Mouse (Mus musculus) liver, adult 2 months (tissue): ENCODE data around the gene Ier2. TPM values are rescaled to one million over a fixed set of nuclear protein-coding genes. Genes with fewer than 3 reads are reported as not detected.

Source experiments
- DNase-seq: peaks from one replicate; pipeline ENCODE4 v3.0.0-alpha.2; 2011; ENCODE audit warnings: low read depth, low spot score; ENCODE audit errors: extremely low read depth
- H3K27ac ChIP-seq: fragments of 200-500 bp; replicated peaks from 2 replicates; pipeline ENCODE4 v1.5.1; 2012; ENCODE audit warnings: low read depth, mild to moderate bottlenecking, control low read depth, inconsistent platforms, low read length; ENCODE audit not compliant: insufficient read depth
- H3K27me3 ChIP-seq: fragments of 200-500 bp; 2 replicates; pipeline ENCODE4 v1.6.1; 2012; ENCODE audit warnings: mild to moderate bottlenecking, moderate library complexity, low read length, inconsistent platforms; ENCODE audit not compliant: control insufficient read depth, insufficient read depth
- H3K36me3 ChIP-seq: fragments of 200-500 bp; 2 replicates; pipeline ENCODE4 v1.6.1; 2012; ENCODE audit warnings: low read length, inconsistent platforms; ENCODE audit not compliant: control insufficient read depth, insufficient read depth
- H3K4me1 ChIP-seq: fragments of 200-500 bp; 2 replicates; pipeline ENCODE4 v1.6.1; 2011; ENCODE audit warnings: low read length; ENCODE audit not compliant: control insufficient read depth, insufficient read depth
- H3K4me3 ChIP-seq: fragments of 200-500 bp; 2 replicates; pipeline ENCODE4 v1.5.1; 2011; ENCODE audit warnings: low read depth, mild to moderate bottlenecking, control low read depth, low read length, moderate library complexity; ENCODE audit not compliant: insufficient read depth
- H3K79me2 ChIP-seq: fragments of 200-500 bp; 2 replicates; pipeline ENCODE4 v1.6.1; 2012; ENCODE audit warnings: inconsistent platforms, mild to moderate bottlenecking, low read length, moderate library complexity; ENCODE audit not compliant: control insufficient read depth, insufficient read depth
- H3K9ac ChIP-seq: fragments of 200-500 bp; 2 replicates; pipeline ENCODE4 v1.6.1; 2012; ENCODE audit warnings: low read depth, mild to moderate bottlenecking, control low read depth, inconsistent platforms, low read length
- CTCF ChIP-seq: fragments of 200-500 bp; IDR thresholded peaks from 2 replicates; pipeline ENCODE4 v1.5.1; 2011; ENCODE audit warnings: low read depth, low read length, control low read depth
- POLR2A ChIP-seq: fragments of 200-500 bp; IDR thresholded peaks from 2 replicates; pipeline ENCODE4 v1.6.1; 2011; ENCODE audit warnings: low read length, control low read depth; ENCODE audit not compliant: insufficient read depth; ENCODE audit errors: extremely low read depth
- WGBS: fragments of 180-500 bp; shearing (Covaris S2); methylation state at CpG from one replicate; pipeline ENCODE4 v1.1.7; 2018; 5-methylcytosine and 5-hydroxymethylcytosine counted together
- polyA plus RNA-seq: library from polyadenylated mRNA; depleted of rRNA; stranded (reverse); fragments of >200 nt; gene quantifications from 2 replicates; pipeline ENCODE4 v1.2.3, GENCODE M21; 2012
- total RNA-seq: library from RNA; depleted of rRNA; stranded (reverse); fragments of >200 nt; gene quantifications from 2 replicates; pipeline ENCODE4 v1.2.3, GENCODE M21; 2014

Ier2 gene
- total and polyA plus RNA-seq, 2 experiments = 12.0 to 13.1 TPM

DNA sequence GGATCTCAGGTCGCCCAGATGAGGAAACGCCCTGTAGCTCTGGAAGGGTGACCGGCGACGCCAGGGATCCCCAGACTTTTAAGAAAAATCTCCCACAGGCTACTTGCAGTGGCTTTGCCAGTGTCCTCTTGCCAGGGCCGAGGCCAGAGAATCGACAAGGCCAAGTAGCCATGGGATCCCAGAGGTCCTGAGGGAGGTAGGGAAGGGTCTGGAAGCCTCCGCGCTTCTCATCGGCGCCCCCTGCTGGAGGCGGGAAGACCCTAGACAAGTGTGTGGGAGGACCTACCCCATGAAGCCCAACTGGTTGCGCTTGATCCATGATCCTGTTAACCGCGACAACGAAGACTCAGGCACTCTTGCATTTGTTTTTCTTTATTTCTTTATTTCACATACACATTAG is 41.7 kb upstream of the Ier2 start:
- Histone ChIP-seq H3K79me2 (peaks cover 3% of the 10 kb centered on the region; the same call in 1 of the 2 replicates), H3K4me3 (no peak overlapping the region), H3K36me3 (no peaks in the 10 kb centered on the region), H3K4me1 (peaks cover 17% of the 10 kb centered on the region; the same call in 1 of the 2 replicates), H3K9ac (no peak overlapping the region), H3K27ac (no peak overlapping the region), H3K27me3 (no peaks in the 10 kb centered on the region)
- no peak for DNase-seq
- TF ChIP-seq CTCF = peak; percentile 81
- TF ChIP-seq POLR2A = no peak
- WGBS = 22% methylated on average over 16 of the region's 16 CpGs

DNA sequence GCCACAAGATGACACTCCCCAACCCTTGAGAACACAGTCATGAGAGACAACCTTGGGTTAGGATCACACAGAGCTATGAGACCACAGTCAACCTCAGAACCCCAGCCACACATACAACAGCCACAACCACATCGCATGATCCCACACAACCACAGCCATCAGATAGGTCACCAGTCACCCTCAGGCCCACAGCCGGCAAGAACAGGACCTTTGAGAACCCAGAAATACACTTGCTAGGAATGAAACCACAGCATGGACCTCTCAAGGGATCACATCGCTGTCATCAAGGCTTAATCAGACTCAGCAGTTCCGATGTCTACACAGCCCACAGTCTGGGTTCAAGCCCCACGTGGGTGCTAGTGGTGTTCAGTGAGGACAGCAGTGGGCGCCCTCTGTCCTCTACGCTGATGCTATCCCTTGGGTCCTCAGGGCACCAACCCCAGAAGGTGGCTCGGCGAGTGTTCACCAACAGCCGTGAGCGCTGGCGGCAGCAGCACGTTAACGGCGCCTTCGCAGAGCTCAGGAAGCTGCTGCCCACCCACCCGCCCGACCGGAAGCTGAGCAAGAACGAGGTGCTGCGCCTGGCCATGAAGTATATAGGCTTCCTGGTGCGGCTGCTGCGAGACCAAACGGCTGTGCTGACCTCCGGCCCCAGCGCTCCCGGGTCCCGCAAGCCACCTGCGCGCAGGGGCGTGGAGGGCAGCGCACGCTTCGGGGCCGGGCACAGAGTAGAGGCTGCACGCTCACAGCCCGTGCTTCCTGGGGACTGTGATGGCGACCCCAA is 41.0 kb upstream of the Ier2 start:
- Histone ChIP-seq H3K4me1 (peaks cover 15% of the 10 kb centered on the region; the same call in 1 of the 2 replicates), H3K27ac (no peak overlapping the region), H3K36me3 (no peaks in the 10 kb centered on the region), H3K27me3 (no peaks in the 10 kb centered on the region), H3K4me3 (no peak overlapping the region), H3K9ac (0 out of 2 replicates have a peak overlapping the region, but pooled peaks have one; percentile 14), H3K79me2 (peaks cover 3% of the 10 kb centered on the region; the same call in 1 of the 2 replicates)
- TF ChIP-seq CTCF (no peak), POLR2A (no peak)
- 55% methylated on average over 38 of the region's 38 CpGs for WGBS
- no peak for DNase-seq

DNA sequence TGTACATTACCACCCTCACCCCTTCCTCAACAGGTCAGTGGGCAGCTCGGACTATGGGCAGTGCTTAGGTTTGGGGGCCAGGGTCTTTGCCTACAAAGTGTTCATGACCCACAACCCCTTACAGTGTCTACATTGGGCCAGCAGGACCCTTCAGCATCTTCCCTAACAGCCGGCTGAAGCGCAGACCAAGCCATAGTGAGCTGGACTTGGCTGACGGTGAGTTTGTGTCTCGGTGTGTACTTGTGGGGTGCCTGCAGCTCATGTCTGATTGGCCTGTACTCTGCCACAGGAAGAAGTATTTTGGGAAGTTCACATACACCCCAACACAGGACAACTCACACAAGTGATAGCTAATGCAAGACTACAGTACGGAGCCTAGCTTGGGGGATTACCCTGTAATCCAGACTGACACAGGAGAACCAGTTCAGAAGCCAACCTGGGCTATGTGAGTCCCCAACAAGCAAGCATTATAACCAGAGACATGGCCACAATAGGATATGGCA is 40.4 kb upstream of the Ier2 start:
- Histone ChIP-seq H3K36me3 (no peaks in the 10 kb centered on the region), H3K27me3 (no peaks in the 10 kb centered on the region), H3K4me1 (peaks cover 17% of the 10 kb centered on the region), H3K79me2 (peaks cover 3% of the 10 kb centered on the region; the same call in 1 of the 2 replicates), H3K9ac (no peak overlapping the region), H3K27ac (no peak overlapping the region), H3K4me3 (no peak overlapping the region)
- WGBS = 87% methylated on average over 6 of the region's 6 CpGs
- DNase-seq = no peak
- TF ChIP-seq POLR2A (no peak), CTCF (no peak)

DNA sequence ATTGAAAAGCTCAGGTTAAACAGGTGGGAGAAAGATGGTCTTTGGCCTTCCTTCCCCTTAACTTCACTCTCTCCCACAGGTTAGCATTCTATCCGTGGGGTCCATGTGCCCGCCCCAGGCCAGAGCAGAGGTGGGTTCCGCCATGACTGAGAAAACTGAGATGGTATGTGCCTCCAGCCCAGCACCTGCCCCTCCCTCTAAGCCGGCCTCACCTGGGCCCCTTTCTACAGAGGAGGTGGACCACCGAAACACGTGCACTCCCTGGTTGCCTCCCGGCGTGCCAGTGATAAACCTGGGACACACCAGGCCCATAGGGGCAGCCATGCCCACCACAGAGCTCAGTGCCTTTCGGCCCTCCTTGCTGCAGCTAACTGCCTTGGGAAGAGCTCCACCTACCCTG is 39.9 kb upstream of the Ier2 start:
- Histone ChIP-seq H3K4me3 (no peak overlapping the region), H3K36me3 (peaks cover under 1% of the 10 kb centered on the region; the same call in 1 of the 2 replicates), H3K27ac (no peak overlapping the region), H3K27me3 (no peaks in the 10 kb centered on the region), H3K79me2 (peaks cover 3% of the 10 kb centered on the region; the same call in 1 of the 2 replicates), H3K4me1 (peaks cover 15% of the 10 kb centered on the region), H3K9ac (no peak overlapping the region)
- DNase-seq = no peak
- 86% methylated on average over 9 of the region's 9 CpGs for WGBS
- no peak for TF ChIP-seq POLR2A
- no peak for TF ChIP-seq CTCF

DNA sequence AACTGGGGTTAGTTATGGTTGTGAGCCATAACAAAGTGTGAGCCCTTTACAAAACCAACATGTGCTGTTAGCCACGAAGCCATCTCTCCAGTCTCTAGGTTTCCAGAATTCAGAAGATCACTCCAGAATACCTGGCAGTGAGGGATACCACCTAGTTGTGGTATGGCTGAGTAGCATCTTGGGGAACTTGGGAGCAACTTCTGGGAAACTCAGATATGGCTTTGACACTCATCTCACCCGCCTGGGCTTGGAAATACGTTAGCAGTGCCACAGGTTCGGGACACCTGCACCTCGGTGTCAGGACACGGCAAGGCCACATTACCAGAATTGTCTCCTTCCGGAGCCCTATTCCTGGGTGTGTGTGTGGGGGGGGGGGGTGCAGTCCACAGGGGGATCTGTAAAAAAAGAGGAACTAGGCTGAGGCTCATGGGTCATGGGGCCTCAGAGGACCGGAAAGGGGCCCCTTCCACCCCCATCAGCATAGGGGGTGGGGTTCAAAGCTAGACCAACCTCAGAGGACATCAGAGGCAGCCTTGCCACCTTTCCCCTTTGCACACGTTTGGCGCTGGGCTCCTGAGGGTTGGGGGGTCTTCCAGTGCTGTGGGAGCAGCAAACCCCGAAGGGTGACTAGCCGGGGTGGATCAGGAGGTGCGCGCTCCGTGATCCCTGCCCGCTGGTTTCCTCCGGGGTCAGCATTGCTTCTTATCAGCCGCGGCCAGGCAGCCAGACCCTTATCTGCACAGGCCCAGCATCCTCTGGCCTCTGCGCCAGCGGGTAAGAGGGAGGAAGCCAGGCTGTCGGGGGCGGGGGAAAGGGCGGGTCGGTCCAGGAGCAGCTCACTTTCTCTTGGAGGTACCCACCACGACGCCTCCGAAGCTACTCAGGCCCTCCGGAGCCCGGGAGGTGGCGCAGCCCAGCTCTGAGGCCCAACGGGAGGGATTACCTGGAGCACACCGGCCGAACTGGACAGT is 38.6 kb upstream of the Ier2 start, which contains the start of gene Lyl1:
Lyl1 (plus strand) TSS at position 517 of the 971 bp plus-strand sequence.
- Histone ChIP-seq H3K36me3 (peaks cover 3% of the 10 kb centered on the region), H3K27me3 (no peaks in the 10 kb centered on the region), H3K27ac (peak within 1 kb of the TSS; percentile 33), H3K79me2 (peaks cover 3% of the 10 kb centered on the region; the same call in 1 of the 2 replicates), H3K4me3 (peak within 1 kb of the TSS; percentile 59), H3K4me1 (peaks cover 15% of the 10 kb centered on the region), H3K9ac (peak within 1 kb of the TSS; percentile 46)
- TF ChIP-seq POLR2A = no peak
- TF ChIP-seq CTCF = no peak
- WGBS = 47% methylated on average over 34 of the region's 34 CpGs
- no peak for DNase-seq
